Mouse (Mus musculus): ENCODE measurements around the gene Olfr1184. TPM values are rescaled to one million over a fixed set of nuclear protein-coding genes. Genes with fewer than 3 reads are reported as not detected.

Gene Olfr1184
- total RNA-seq (2012; rRNA removed), result not detected in 2 replicates
- not detected for polyA plus RNA-seq (2012; ENCODE audit: insufficient read depth in 1 of 2, insufficient read length in 2 of 2, low read depth in 1 of 2, low replicate concordance in 2 of 2, missing spikeins in 1 of 2)

DNA sequence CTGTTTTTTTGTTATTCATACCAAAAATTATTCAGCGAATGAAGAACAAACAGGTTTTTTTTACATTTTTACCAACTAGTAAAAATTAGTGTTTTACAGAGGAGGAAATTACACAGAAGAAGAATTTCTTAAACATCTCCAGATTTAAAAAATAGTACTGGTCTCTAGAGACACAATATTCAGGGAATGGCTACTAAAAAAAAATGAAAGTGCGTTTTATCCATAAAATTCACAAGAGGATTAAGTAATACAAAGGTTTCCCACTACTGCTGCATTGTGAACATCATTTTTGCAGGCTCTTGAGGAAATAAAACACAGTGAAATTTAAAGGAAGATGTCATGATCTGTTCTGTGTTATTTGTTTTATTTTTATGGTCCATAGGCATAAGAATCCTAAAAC, at the start of gene Olfr1184:
Olfr1184 (plus strand) TSS at position 301 of the 400 bp plus-strand sequence.
- Histone ChIP-seq H3K27me3 (ENCODE audit: control insufficient read depth in 1 of 2, insufficient read depth in 2 of 2, low read length in 2 of 2) (no peaks in the 10 kb centered on the region), H3K36me3 (ENCODE audit: control insufficient read depth in 1 of 2, insufficient read depth in 2 of 2, low read length in 2 of 2) (no peaks in the 10 kb centered on the region), H3K9me3 (replicated peaks; ENCODE audit: insufficient read depth, low read length) (no peaks in the 10 kb centered on the region), H3K4me1 (ENCODE audit: control insufficient read depth in 1 of 2, insufficient read depth in 2 of 2, low read length in 2 of 2) (no peaks in the 10 kb centered on the region), H3K9ac (ENCODE audit: control insufficient read depth, low read depth, low read length, poor library complexity, severe bottlenecking) (no peak within 1 kb of the TSS), H3K4me3 (ENCODE audit: control insufficient read depth in 1 of 2, insufficient read depth in 1 of 2, low read depth in 2 of 2, low read length in 2 of 2) (no peak within 1 kb of the TSS), H3K27ac (ENCODE audit: control insufficient read depth, low read depth, low read length) (no peak within 1 kb of the TSS), H3K79me2 (ENCODE audit: control insufficient read depth, insufficient read depth, low read length, poor library complexity) (no peaks in the 10 kb centered on the region)
- no peak for TF ChIP-seq USF1 (IDR thresholded peaks at IDR 0.05; ENCODE audit: low read depth, low read length)
- TF ChIP-seq ZKSCAN1 (IDR thresholded peaks at IDR 0.05; ENCODE audit: low read depth, low read length), result no peak
- no peak for TF ChIP-seq GABPA (IDR thresholded peaks at IDR 0.05; ENCODE audit: low read depth, low read length)
- no peak for TF ChIP-seq ETS1 (IDR thresholded peaks at IDR 0.05; ENCODE audit: low read depth, low read length)
- TF ChIP-seq TBP (IDR thresholded peaks at IDR 0.05; ENCODE audit: low read depth, low read length), result no peak
- no peak for TF ChIP-seq ZC3H11A (IDR thresholded peaks at IDR 0.05; ENCODE audit: low read depth, low read length)
- TF ChIP-seq BHLHE40 (IDR thresholded peaks at IDR 0.05; ENCODE audit: borderline replicate concordance, low read depth, low read length), result no peak
- TF ChIP-seq TCF12 (IDR thresholded peaks at IDR 0.05; ENCODE audit: low read depth, low read length), result no peak
- TF ChIP-seq RAD21 (IDR thresholded peaks at IDR 0.05; ENCODE audit: low read depth, low read length), result no peak
- no peak for TF ChIP-seq POLR2AphosphoS5 (IDR thresholded peaks at IDR 0.05; ENCODE audit: borderline replicate concordance, low read depth, low read length)
- TF ChIP-seq MAX (IDR thresholded peaks at IDR 0.05; ENCODE audit: low read length), result no peak
- no peak for TF ChIP-seq MYB (IDR thresholded peaks at IDR 0.05; ENCODE audit: low read depth, low read length)
- TF ChIP-seq MAFK (IDR thresholded peaks at IDR 0.05; ENCODE audit: borderline replicate concordance, low read depth, low read length), result no peak
- TF ChIP-seq SMC3 (IDR thresholded peaks at IDR 0.05; ENCODE audit: low read depth, low read length), result no peak
- no peak for TF ChIP-seq UBTF (IDR thresholded peaks at IDR 0.05; ENCODE audit: borderline replicate concordance, insufficient read depth, low read depth, low read length)
- TF ChIP-seq CTCF (IDR thresholded peaks at IDR 0.05 in 2 of 3, conservative IDR thresholded peaks at IDR 0.05 in 1 of 3; ENCODE audit: control insufficient read depth in 1 of 3, insufficient read depth in 1 of 3, low read depth in 2 of 3, low read length in 3 of 3, poor library complexity in 1 of 3, severe bottlenecking in 1 of 3), result no peak
- TF ChIP-seq USF2 (IDR thresholded peaks at IDR 0.05; ENCODE audit: borderline replicate concordance in 1 of 2, insufficient read depth in 1 of 2, low read depth in 1 of 2, low read length in 2 of 2), result no peak
- TF ChIP-seq MAZ (IDR thresholded peaks at IDR 0.05; ENCODE audit: low read depth, low read length), result no peak
- TF ChIP-seq GATA1 (IDR thresholded peaks at IDR 0.05; ENCODE audit: low read depth, low read length), result no peak
- no peak for DNase-seq (ENCODE audit: low read depth, low spot score)

- Histone ChIP-seq H3K9ac (ENCODE audit: control insufficient read depth, low read depth, low read length, poor library complexity, severe bottlenecking) (no peak within 1 kb of the TSS), H3K79me2 (ENCODE audit: control insufficient read depth, insufficient read depth, low read length, poor library complexity) (no peaks in the 10 kb centered on the region), H3K36me3 (ENCODE audit: control insufficient read depth in 1 of 2, insufficient read depth in 2 of 2, low read length in 2 of 2) (no peaks in the 10 kb centered on the region), H3K4me1 (ENCODE audit: control insufficient read depth in 1 of 2, insufficient read depth in 2 of 2, low read length in 2 of 2) (no peaks in the 10 kb centered on the region), H3K4me3 (ENCODE audit: control insufficient read depth in 1 of 2, insufficient read depth in 1 of 2, low read depth in 2 of 2, low read length in 2 of 2) (no peak within 1 kb of the TSS), H3K27ac (ENCODE audit: control insufficient read depth, low read depth, low read length) (no peak within 1 kb of the TSS), H3K9me3 (replicated peaks; ENCODE audit: insufficient read depth, low read length) (no peaks in the 10 kb centered on the region), H3K27me3 (ENCODE audit: control insufficient read depth in 1 of 2, insufficient read depth in 2 of 2, low read length in 2 of 2) (no peaks in the 10 kb centered on the region)
- DNase-seq (ENCODE audit: low read depth, low spot score), result no peak
- TF ChIP-seq SMC3 (IDR thresholded peaks at IDR 0.05; ENCODE audit: low read depth, low read length), result no peak
- no peak for TF ChIP-seq GATA1 (IDR thresholded peaks at IDR 0.05; ENCODE audit: low read depth, low read length)
- no peak for TF ChIP-seq E2F4 (IDR thresholded peaks at IDR 0.05; ENCODE audit: borderline replicate concordance, low read depth, low read length)
- no peak for TF ChIP-seq NRF1 (IDR thresholded peaks at IDR 0.05; ENCODE audit: insufficient read depth, low read depth, low read length, poor library complexity, severe bottlenecking)
- TF ChIP-seq HCFC1 (IDR thresholded peaks at IDR 0.05; ENCODE audit: low read depth, low read length), result no peak
- no peak for TF ChIP-seq POLR2AphosphoS2 (IDR thresholded peaks at IDR 0.05; ENCODE audit: low read length)
- no peak for TF ChIP-seq CTCF (IDR thresholded peaks at IDR 0.05 in 2 of 3, conservative IDR thresholded peaks at IDR 0.05 in 1 of 3; ENCODE audit: control insufficient read depth in 1 of 3, insufficient read depth in 1 of 3, low read depth in 2 of 3, low read length in 3 of 3, poor library complexity in 1 of 3, severe bottlenecking in 1 of 3)
- no peak for TF ChIP-seq POLR2A (IDR thresholded peaks at IDR 0.05; ENCODE audit: control insufficient read depth in 1 of 2, insufficient read depth in 1 of 2, low read depth in 1 of 2, low read length in 2 of 2, poor library complexity in 1 of 2)
- no peak for TF ChIP-seq NELFE (IDR thresholded peaks at IDR 0.05; ENCODE audit: low read depth, low read length)
- TF ChIP-seq CHD2 (IDR thresholded peaks at IDR 0.05; ENCODE audit: low read length), result no peak
- TF ChIP-seq GABPA (IDR thresholded peaks at IDR 0.05; ENCODE audit: low read depth, low read length), result no peak
- TF ChIP-seq MAFK (IDR thresholded peaks at IDR 0.05; ENCODE audit: borderline replicate concordance, low read depth, low read length), result no peak
- no peak for TF ChIP-seq CHD1 (IDR thresholded peaks at IDR 0.05; ENCODE audit: low read depth, low read length)
- no peak for TF ChIP-seq ELF1 (IDR thresholded peaks at IDR 0.05; ENCODE audit: low read depth, low read length)
- no peak for TF ChIP-seq MAX (IDR thresholded peaks at IDR 0.05; ENCODE audit: low read length)
- TF ChIP-seq ZMIZ1 (IDR thresholded peaks at IDR 0.05; ENCODE audit: low read depth, low read length), result no peak
- no peak for TF ChIP-seq KAT2A (conservative IDR thresholded peaks at IDR 0.05; ENCODE audit: low read depth, low read length)
Measured at GRCm38 (mm10) chr2:88449031-88449430, 34.4 kb upstream of the Olfr1184 start, which contains the start of gene Gm13757. Gene Gm13757 (minus strand): TSS chr2:88449131.
